Mouse (Mus musculus) thymus, adult 2 months (tissue): ENCODE measurements around the gene Tmem209.

Source experiments
- CTCF ChIP-seq: fragments of 200-500 bp; IDR thresholded peaks from 2 replicates; pipeline ENCODE4 v1.5.1; 2012; ENCODE audit warnings: mild to moderate bottlenecking, control low read depth, low read length, moderate library complexity, borderline replicate concordance; ENCODE audit not compliant: control insufficient read depth, poor library complexity, insufficient read depth; ENCODE audit errors: extremely low read depth
- POLR2A ChIP-seq: fragments of 200-500 bp; IDR thresholded peaks from 2 replicates; pipeline ENCODE4 v1.6.1; 2012; ENCODE audit warnings: mild to moderate bottlenecking, low read length, control low read depth, moderate library complexity; ENCODE audit not compliant: control insufficient read depth, poor library complexity, insufficient read depth; ENCODE audit errors: extremely low read depth

- TF ChIP-seq CTCF (no peak), POLR2A (no peak)
Observed at GRCm38 (mm10) chr6:30526586-30527515, 17.3 kb upstream of the Tmem209 start.
